Mouse (Mus musculus) MEL (cell line): ENCODE measurements around the gene Gm49373. TPM values are rescaled to one million over a fixed set of nuclear protein-coding genes. Genes with fewer than 3 reads are reported as not detected.

Experiments used
- DNase-seq: peaks from one replicate; pipeline ENCODE4 v3.0.0; 2011; ENCODE audit warnings: low read depth, low spot score
- H3K27ac ChIP-seq: 2 replicates; pipeline ENCODE4 v1.5.1; 2012; ENCODE audit warnings: low read depth, mild to moderate bottlenecking, control low read depth, low read length, moderate library complexity; ENCODE audit not compliant: control insufficient read depth
- H3K27me3 ChIP-seq, 2 experiments: fragments of 150-350 bp in 1 of 2; sonication (generic) in 1 of 2; 2 replicates each; pipeline ENCODE4 v1.6.1; 2012; ENCODE audit warnings: low read length in 2 of 2, mild to moderate bottlenecking in 2 of 2, improper control_type of control experiment in 1 of 2, moderate library complexity in 1 of 2; ENCODE audit not compliant: insufficient read depth in 2 of 2, control insufficient read depth in 1 of 2
- H3K36me3 ChIP-seq, 2 experiments: 2 replicates each; pipeline ENCODE4 v1.6.1; 2012 to 2014; ENCODE audit warnings: low read length in 2 of 2, improper control_type of control experiment in 1 of 2, inconsistent platforms in 1 of 2, mild to moderate bottlenecking in 1 of 2; ENCODE audit not compliant: insufficient read depth in 2 of 2, control insufficient read depth in 1 of 2
- H3K4me1 ChIP-seq, 2 experiments: fragments of 150-350 bp in 1 of 2; sonication (generic) in 1 of 2; 2 replicates each; pipeline ENCODE4 v1.6.1; 2012; ENCODE audit warnings: low read length in 2 of 2, improper control_type of control experiment in 1 of 2, mild to moderate bottlenecking in 1 of 2; ENCODE audit not compliant: insufficient read depth in 2 of 2, control insufficient read depth in 1 of 2
- H3K4me3 ChIP-seq, 2 experiments: fragments of 150-350 bp in 1 of 2; sonication (generic) in 1 of 2; 2 replicates each; pipeline ENCODE4 v1.5.1; 2012; ENCODE audit warnings: low read depth in 2 of 2, low read length in 2 of 2, mild to moderate bottlenecking in 2 of 2, moderate library complexity in 2 of 2, control low read depth in 1 of 2, improper control_type of control experiment in 1 of 2; ENCODE audit not compliant: control insufficient read depth in 1 of 2, insufficient read depth in 1 of 2
- H3K79me2 ChIP-seq: 2 replicates; pipeline ENCODE4 v1.6.1; 2012; ENCODE audit warnings: mild to moderate bottlenecking, low read length, moderate library complexity; ENCODE audit not compliant: control insufficient read depth, poor library complexity, insufficient read depth
- H3K9ac ChIP-seq: 2 replicates; pipeline ENCODE4 v1.6.1; 2012; ENCODE audit warnings: low read depth, mild to moderate bottlenecking, control low read depth, low read length, moderate library complexity; ENCODE audit not compliant: control insufficient read depth, poor library complexity, severe bottlenecking
- H3K9me3 ChIP-seq: fragments of 150-350 bp; sonication (generic); replicated peaks from 2 replicates; pipeline ENCODE4 v1.6.1; 2012; ENCODE audit warnings: mild to moderate bottlenecking, low read length, improper control_type of control experiment, moderate library complexity; ENCODE audit not compliant: insufficient read depth
- CHD1 ChIP-seq: IDR thresholded peaks from 2 replicates; pipeline ENCODE4 v1.6.1; 2012; ENCODE audit warnings: low read depth, mild to moderate bottlenecking, inconsistent platforms, low read length, improper control_type of control experiment
- CHD2 ChIP-seq: IDR thresholded peaks from 2 replicates; pipeline ENCODE4 v1.6.1; 2011; ENCODE audit warnings: low read length, improper control_type of control experiment
- ELF1 ChIP-seq: IDR thresholded peaks from 2 replicates; pipeline ENCODE4 v1.6.1; 2014; ENCODE audit warnings: low read depth, mild to moderate bottlenecking, inconsistent platforms, low read length, improper control_type of control experiment, moderate library complexity
- EP300 ChIP-seq, 2 experiments: IDR thresholded peaks; 2 replicates each; pipeline ENCODE4 v1.6.1; 2011; ENCODE audit warnings: improper control_type of control experiment in 2 of 2, low read length in 2 of 2, low read depth in 1 of 2, mild to moderate bottlenecking in 1 of 2
- ETS1 ChIP-seq: IDR thresholded peaks from 2 replicates; pipeline ENCODE4 v1.6.1; 2012; ENCODE audit warnings: low read depth, mild to moderate bottlenecking, inconsistent platforms, low read length, improper control_type of control experiment, moderate library complexity
- GABPA ChIP-seq: IDR thresholded peaks from 2 replicates; pipeline ENCODE4 v1.6.1; 2012; ENCODE audit warnings: low read depth, mild to moderate bottlenecking, inconsistent platforms, low read length, improper control_type of control experiment, moderate library complexity
- GATA1 ChIP-seq: IDR thresholded peaks from 2 replicates; pipeline ENCODE4 v1.6.1; 2011; ENCODE audit warnings: low read depth, low read length, improper control_type of control experiment
- KAT2A ChIP-seq: conservative IDR thresholded peaks from 2 replicates; pipeline ENCODE4 v1.6.1; 2012; ENCODE audit warnings: low read depth, low read length, improper control_type of control experiment, inconsistent platforms
- MAFK ChIP-seq: IDR thresholded peaks from 2 replicates; pipeline ENCODE4 v1.6.1; 2011; ENCODE audit warnings: low read depth, mild to moderate bottlenecking, low read length, improper control_type of control experiment, borderline replicate concordance
- MAX ChIP-seq: IDR thresholded peaks from 2 replicates; pipeline ENCODE4 v1.6.1; 2011; ENCODE audit warnings: low read length, improper control_type of control experiment
- MEF2A ChIP-seq: IDR thresholded peaks from 2 replicates; pipeline ENCODE4 v1.6.1; 2014; ENCODE audit warnings: low read depth, mild to moderate bottlenecking, inconsistent platforms, low read length, improper control_type of control experiment; ENCODE audit not compliant: poor library complexity, insufficient replicate concordance, severe bottlenecking; ENCODE audit errors: extremely low read depth
- MXI1 ChIP-seq: IDR thresholded peaks from 2 replicates; pipeline ENCODE4 v1.6.1; 2011; ENCODE audit warnings: mild to moderate bottlenecking, low read depth, low read length, improper control_type of control experiment
- NRF1 ChIP-seq: IDR thresholded peaks from 2 replicates; pipeline ENCODE4 v1.6.1; 2014; ENCODE audit warnings: low read depth, mild to moderate bottlenecking, inconsistent platforms, low read length, improper control_type of control experiment, moderate library complexity; ENCODE audit not compliant: poor library complexity, insufficient read depth, severe bottlenecking
- POLR2AphosphoS5 ChIP-seq: IDR thresholded peaks from 2 replicates; pipeline ENCODE4 v1.6.1; 2012; ENCODE audit warnings: low read depth, borderline replicate concordance, mild to moderate bottlenecking, inconsistent platforms, low read length, moderate library complexity, mixed read lengths
- RAD21 ChIP-seq: IDR thresholded peaks from 2 replicates; pipeline ENCODE4 v1.6.1; 2011; ENCODE audit warnings: mild to moderate bottlenecking, low read depth, low read length, improper control_type of control experiment
- TBP ChIP-seq: IDR thresholded peaks from 2 replicates; pipeline ENCODE4 v1.8.0; 2011; ENCODE audit warnings: low read depth, low read length, improper control_type of control experiment
- UBTF ChIP-seq: IDR thresholded peaks from 2 replicates; pipeline ENCODE4 v1.6.1; 2012; ENCODE audit warnings: low read depth, mild to moderate bottlenecking, inconsistent platforms, low read length, improper control_type of control experiment, moderate library complexity, borderline replicate concordance; ENCODE audit not compliant: insufficient read depth
- USF1 ChIP-seq: IDR thresholded peaks from 2 replicates; pipeline ENCODE4 v1.6.1; 2014; ENCODE audit warnings: low read depth, mild to moderate bottlenecking, inconsistent platforms, low read length, improper control_type of control experiment, moderate library complexity
- ZNF384 ChIP-seq: IDR thresholded peaks from 2 replicates; pipeline ENCODE4 v1.6.1; 2012; ENCODE audit warnings: low read depth, mild to moderate bottlenecking, inconsistent platforms, low read length, improper control_type of control experiment
- polyA plus RNA-seq, 2 experiments: library from polyadenylated mRNA; stranded (reverse) in 1 of 2; unstranded in 1 of 2; fragments of >175 nt in 1 of 2; fragments of >200 nt in 1 of 2; gene quantifications; 2 replicates each; pipeline versions ENCODE4 v1.2.1 to v1.2.4; 2012; ENCODE audit warnings: low replicate concordance in 2 of 2, low read depth in 1 of 2; ENCODE audit not compliant: insufficient read length in 2 of 2, insufficient read depth in 1 of 2, missing spikeins in 1 of 2
- total RNA-seq: library from RNA; depleted of rRNA; stranded (reverse); fragments of 300-350 nt; gene quantifications from 2 replicates; pipeline ENCODE4 v1.2.3, GENCODE M21; 2012

The Gm49373 gene
- total and polyA plus RNA-seq, 3 experiments, result 6.4 to 8.3 TPM; not detected in 1

DNA sequence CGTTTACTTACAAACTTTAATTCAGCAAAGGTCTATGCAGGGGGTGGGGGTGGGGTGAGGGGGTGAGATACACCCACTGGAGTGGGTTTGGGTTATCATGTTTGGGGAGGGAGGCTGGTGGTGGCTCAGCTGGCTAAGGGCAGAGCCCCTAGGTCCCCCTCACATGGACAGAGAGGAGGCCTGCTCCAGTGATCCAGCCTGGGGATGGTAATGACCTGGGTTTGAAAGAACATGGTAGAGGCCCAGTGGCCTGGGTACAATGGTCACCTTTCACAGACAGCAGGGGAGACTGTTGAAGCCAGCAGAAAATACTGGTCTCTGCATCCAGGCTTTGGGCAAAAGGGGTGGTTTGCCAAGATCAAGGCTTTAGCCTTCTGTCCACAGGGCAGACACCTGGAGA lies 1.3 kb upstream of the Gm49373 start:
- Histone ChIP-seq H3K27ac (no peak overlapping the region), H3K79me2 (peaks cover 35% of the 10 kb centered on the region), H3K9ac (peak overlapping the region; percentile 68), H3K4me3 (peak overlapping the region in 1 of 2 experiments; percentile 62; a peak in 2 of 4 replicates)
- TF ChIP-seq EP300 (IDR thresholded peaks at IDR 0.05; ENCODE audit: low read depth in 1 of 2, low read length in 2 of 2) (no peak), USF1 (no peak), MAFK (no peak), GABPA (no peak), CHD2 (no peak), ZNF384 (no peak), MEF2A (no peak), KAT2A (no peak), NRF1 (no peak), RAD21 (no peak), MXI1 (no peak), GATA1 (no peak), ELF1 (no peak), TBP (no peak)
- TF ChIP-seq, all 39 proteins: peak for 0
- Histone ChIP-seq H3K27me3 (no peaks in the 10 kb centered on the region), H3K36me3 (peaks cover 19 to 32% of the 10 kb centered on the region in 2 experiments), H3K9me3 (no peaks in the 10 kb centered on the region), H3K4me1 (peaks cover 9 to 17% of the 10 kb centered on the region in 2 experiments; a peak in 3 of 4 replicates)
- DNase-seq, result no peak

DNA sequence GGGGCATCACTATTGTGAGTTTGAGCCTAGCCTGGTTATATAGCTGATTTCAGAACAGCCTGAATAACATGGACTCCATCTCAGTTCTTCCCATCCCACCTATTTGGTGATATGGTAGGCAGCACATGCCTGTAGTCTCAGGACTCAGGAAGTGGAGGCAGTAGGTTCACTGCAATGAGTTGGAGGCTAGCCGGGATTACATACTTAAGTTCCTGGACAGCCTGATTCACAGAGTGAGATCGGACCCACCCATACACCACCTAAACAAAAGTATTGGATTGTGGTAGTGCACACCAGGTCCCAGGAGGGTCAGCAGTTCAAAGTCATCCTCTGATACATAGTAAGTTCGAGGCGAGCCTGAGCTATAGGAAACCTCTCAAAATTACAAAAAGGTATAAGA lies 255 bp downstream of the Gm49373 start:
- Histone ChIP-seq H3K4me1 (peaks cover 9 to 17% of the 10 kb centered on the region in 2 experiments; a peak in 3 of 4 replicates), H3K4me3 (peak overlapping the region; percentile 54 to 62), H3K9me3 (no peaks in the 10 kb centered on the region), H3K9ac (peak overlapping the region; percentile 68), H3K27me3 (no peaks in the 10 kb centered on the region), H3K27ac (peak overlapping the region; percentile 52), H3K36me3 (peaks cover 19 to 24% of the 10 kb centered on the region in 2 experiments), H3K79me2 (peaks cover 35% of the 10 kb centered on the region)
- DNase-seq, result peak; percentile 83
- TF ChIP-seq POLR2AphosphoS5, result no peak; the same call in 1 of the 2 replicates
- no peak for TF ChIP-seq GABPA
- peak; percentile 60 for TF ChIP-seq ELF1
- TF ChIP-seq GATA1, result no peak
- TF ChIP-seq TBP, result peak; percentile 41; the same call in 1 of the 2 replicates
- TF ChIP-seq ETS1, result 0 out of 2 replicates have a peak, but pooled peaks have one; percentile 8
- TF ChIP-seq CHD1, result peak; percentile 59; the same call in 1 of the 2 replicates
- 0 out of 2 replicates have a peak, but pooled peaks have one; percentile 22 for TF ChIP-seq USF1
- peak; percentile 12; the same call in 1 of the 2 replicates for TF ChIP-seq MAX
- TF ChIP-seq NRF1, result no peak
- 0 out of 4 replicates have a peak, but pooled peaks of 1 of the 2 experiments have one; percentile 26 for TF ChIP-seq EP300 (IDR thresholded peaks at IDR 0.05; ENCODE audit: low read depth in 1 of 2, low read length in 2 of 2)
- TF ChIP-seq UBTF, result no peak
